Comparison of ENCODE assay signal across 25 mouse cellular contexts in the genomic region with DNA sequence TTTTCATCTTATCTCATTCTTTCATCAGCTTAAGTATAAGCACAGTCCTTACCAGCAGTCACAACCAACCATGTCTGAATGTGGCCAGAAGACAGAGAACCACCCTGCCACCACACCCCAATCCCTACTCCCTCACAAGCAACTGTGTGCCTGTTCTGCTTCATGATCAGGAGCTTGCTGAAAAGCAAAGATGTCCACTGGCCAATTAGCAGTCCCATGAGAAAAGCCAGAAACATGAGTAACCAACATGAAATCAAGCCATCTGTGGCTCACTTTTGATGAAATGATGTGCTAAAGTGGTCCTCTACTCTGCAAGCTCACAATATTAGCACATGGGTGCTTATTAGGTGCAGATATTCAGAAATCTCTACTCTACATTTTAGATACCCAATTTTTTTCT. TPM values are rescaled to one million over a fixed set of nuclear protein-coding genes. Genes with fewer than 3 reads are reported as not detected.
DNase-seq lines count a peak whose midpoint lies in the region; ATAC-seq and TF ChIP-seq lines count a peak whose summit lies in the region.
"Had no signal": no experiment of that assay in that cellular context is flagged by ENCODE, and none has a peak within 500 bp of the region (broad histone marks: within the 10 kb centered on the region; RNA-seq: fewer than 3 reads in every experiment).

No protein-coding gene starts in this region.

- H3ac ChIP-seq in myocyte (ENCODE audit: control insufficient read depth, insufficient read length): no peak overlapping the region

- no peak for TF ChIP-seq POLR2A in myocyte (IDR thresholded peaks at IDR 0.05; ENCODE audit: insufficient read length, low read depth)

- no peak for TF ChIP-seq CTCF in Patski (IDR thresholded peaks at IDR 0.05)

- no peak overlapping the region for H3K4me2 ChIP-seq in myocyte (ENCODE audit: low read depth)

- H3K4me3 ChIP-seq in myocyte: no peak overlapping the region

- peak; percentile 9 for ATAC-seq in Patski
- no peak for ATAC-seq in megakaryocyte, adult 5-6 weeks (ENCODE audit: poor library complexity, severe bottlenecking)
- ATAC-seq: activated CD4-positive, CD25-positive, alpha-beta regulatory T cell, adult 4 months; CD4-positive, CD25-positive, alpha-beta regulatory T cell, adult 4 months had no signal

- DNase-seq in heart, adult 11 months: peak; percentile 73
- no peak for DNase-seq in heart, adult 8-10 months (ENCODE audit: low spot score)
- DNase-seq in MN1 (ENCODE audit: low spot score) (peak; percentile 91), Patski (ENCODE audit: low read depth, low spot score) (no peak)
- no peak for DNase-seq in adrenal gland, adult 18-20 months (ENCODE audit: low spot score in 2 of 2)
- no peak for DNase-seq in heart, postnatal 25 days (ENCODE audit: low spot score)
- DNase-seq: adrenal gland, adult 2 months; adrenal gland, adult 8-10 months; adrenal gland, postnatal 10 days; adrenal gland, postnatal 14 days; adrenal gland, postnatal 25 days; adrenal gland, postnatal 36 days; B cell, adult 2 months; cerebellum, adult 11 months; cerebellum, adult 11-12 months; cerebellum, adult 18-20 months; cerebellum, adult 2 months; cerebellum, adult 8-10 months had no signal

- peaks cover 59% of the 10 kb centered on the region for H3K79me2 ChIP-seq in myocyte (ENCODE audit: control insufficient read depth, insufficient read depth)

- H3K27me3 ChIP-seq in Patski (no peaks in the 10 kb centered on the region), myocyte (ENCODE audit: control insufficient read depth, insufficient read depth, insufficient read length) (no peaks in the 10 kb centered on the region)
- H3K27me3 ChIP-seq: CH12.LX had no signal

- intact Hi-C loops in heart, postnatal 25 days (cut with DNase I): no loop called here

- POLR2A ChIA-PET in Patski (lab: Charles Lee): interaction anchor here (1.4 kb wide), 1 partner anchor 9 kb away, joined by 4 read pairs; no protein-coding TSS in a partner anchor

- no peaks in the 10 kb centered on the region for H3K36me3 ChIP-seq in myocyte (ENCODE audit: control insufficient read depth, insufficient read depth)
- H3K36me3 ChIP-seq: G1E had no signal

- CTCF ChIA-PET in Patski (lab: Charles Lee): interaction anchor here (1.0 to 1.3 kb wide), 5 partner anchors 9 to 21 kb away, joined by 3 to 5 read pairs (median 3); no protein-coding TSS in a partner anchor

- in situ Hi-C loops in Patski (cut with MboI; ENCODE audit: low pct_unique_long_range_greater_than_20kb): no loop called here

TF ChIP-seq in myocyte, 11 proteins besides CTCF, POLR2A, EP300 and RAD21:
- TF ChIP-seq CEBPB (IDR thresholded peaks at IDR 0.05; ENCODE audit: insufficient read depth, poor library complexity, severe bottlenecking) (0 out of 2 replicates have a peak, but pooled peaks have one; percentile 21), TCF12 (IDR thresholded peaks at IDR 0.05; ENCODE audit: insufficient read depth, poor library complexity, severe bottlenecking) (no peak)

RNA-seq across cellular contexts. Expression of a gene that starts 57.8 kb away (rescaled TPM):
- total RNA-seq in heart, adult 8-10 months (2022): 10 to 100 TPM; 41.5 to 49.0 (median 44.3) TPM
- polyA plus RNA-seq in Patski (2021) (68.6 TPM), myocyte (2012; fragmentation: generic; extraction: Trizol) (23.2 TPM)
- total RNA-seq in adrenal gland, adult 18-20 months (2021): 10 to 100 TPM; 19.6 to 25.0 TPM
- 2.0 and 2.4 TPM in 2 replicates for total RNA-seq in megakaryocyte, adult 5-6 weeks (2015)
- total RNA-seq in megakaryocyte, adult 5-6 weeks (2017): 1.9 TPM in 2 replicates
- total RNA-seq in heart, postnatal 25 days (2021): 10 to 100 TPM; 30.9 to 32.3 TPM
- total RNA-seq: CH12.LX, MEL had no signal
- polyA plus RNA-seq: G1E had no signal

Comparison
In these comparisons a context has a peak if more than half of its experiments do, and no peak if none do; other contexts are left out.
1. DNase-seq: peak in heart, adult 11 months (single experiment) and MN1 (single experiment); none in heart, adult 8-10 months (single experiment), Patski (single experiment), adrenal gland, adult 18-20 months (0 of 2) and heart, postnatal 25 days (single experiment).
2. RNA of a gene that starts 57.8 kb away (total RNA-seq): 41.5 to 49.0 TPM in heart, adult 8-10 months, 30.9 to 32.3 TPM in heart, postnatal 25 days and 19.6 to 25.0 TPM in adrenal gland, adult 18-20 months; 1.9 to 2.4 TPM in megakaryocyte, adult 5-6 weeks; every median in the first group is over 4 times any median in the second.